Mouse (Mus musculus): ENCODE data around the gene Capn15. TPM values are rescaled to one million over a fixed set of nuclear protein-coding genes. Genes with fewer than 3 reads are reported as not detected.

The Capn15 gene
- total and polyA plus RNA-seq, 3 experiments = 5.6 to 16.2 TPM; not detected in 1

DNA sequence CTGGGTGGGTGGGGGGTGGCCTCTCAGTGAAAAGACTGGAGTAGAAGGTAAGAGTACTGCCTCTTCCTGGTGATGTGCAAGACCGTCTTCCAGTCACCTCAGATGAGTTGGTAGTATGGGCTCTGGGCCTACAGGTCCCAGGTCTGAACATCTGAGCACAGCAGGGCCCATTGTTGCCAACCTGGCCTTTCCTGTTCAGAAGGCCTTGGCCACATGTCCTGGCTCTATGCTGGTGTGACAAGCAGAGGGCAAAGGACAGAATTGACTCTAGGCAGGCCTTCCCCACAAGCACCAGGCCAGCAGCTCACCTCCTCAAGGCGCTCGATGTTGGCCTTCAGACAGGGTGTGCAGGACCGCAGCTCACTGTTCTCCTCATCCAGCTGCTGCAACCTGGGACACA lies 6.7 kb upstream of the Capn15 start:
- DNase-seq (ENCODE audit: low read depth, low spot score) = no peak
- Histone ChIP-seq H3K79me2 (ENCODE audit: control insufficient read depth, insufficient read depth, low read length, poor library complexity) (no peaks in the 10 kb centered on the region), H3K27me3 (ENCODE audit: control insufficient read depth in 1 of 2, insufficient read depth in 2 of 2, low read length in 2 of 2) (no peaks in the 10 kb centered on the region), H3K36me3 (ENCODE audit: control insufficient read depth in 1 of 2, insufficient read depth in 2 of 2, low read length in 2 of 2) (peaks cover 0 to 2% of the 10 kb centered on the region in 2 experiments; a peak in 1 of 4 replicates), H3K9ac (ENCODE audit: control insufficient read depth, low read depth, low read length, poor library complexity, severe bottlenecking) (no peak overlapping the region), H3K4me3 (ENCODE audit: control insufficient read depth in 1 of 2, insufficient read depth in 1 of 2, low read depth in 2 of 2, low read length in 2 of 2) (no peak overlapping the region), H3K27ac (ENCODE audit: control insufficient read depth, low read depth, low read length) (no peak overlapping the region), H3K4me1 (ENCODE audit: control insufficient read depth in 1 of 2, insufficient read depth in 2 of 2, low read length in 2 of 2) (peaks cover 2 to 12% of the 10 kb centered on the region in 2 experiments; a peak in 2 of 4 replicates), H3K9me3 (replicated peaks; ENCODE audit: insufficient read depth, low read length) (no peaks in the 10 kb centered on the region)
- TF ChIP-seq KAT2A (conservative IDR thresholded peaks at IDR 0.05; ENCODE audit: low read depth, low read length) (no peak), SIN3A (IDR thresholded peaks at IDR 0.05; ENCODE audit: low read length) (no peak), NELFE (IDR thresholded peaks at IDR 0.05; ENCODE audit: low read depth, low read length) (no peak), ELF1 (IDR thresholded peaks at IDR 0.05; ENCODE audit: low read depth, low read length) (no peak), ZMIZ1 (IDR thresholded peaks at IDR 0.05; ENCODE audit: low read depth, low read length) (no peak), POLR2AphosphoS2 (IDR thresholded peaks at IDR 0.05; ENCODE audit: low read length) (no peak), MYC (IDR thresholded peaks at IDR 0.05; ENCODE audit: low read depth, low read length) (no peak), ZNF384 (IDR thresholded peaks at IDR 0.05; ENCODE audit: low read depth, low read length) (no peak), JUND (IDR thresholded peaks at IDR 0.05; ENCODE audit: low read depth, low read length) (no peak), GABPA (IDR thresholded peaks at IDR 0.05; ENCODE audit: low read depth, low read length) (no peak), POLR2AphosphoS5 (IDR thresholded peaks at IDR 0.05; ENCODE audit: borderline replicate concordance, low read depth, low read length) (no peak), UBTF (IDR thresholded peaks at IDR 0.05; ENCODE audit: borderline replicate concordance, insufficient read depth, low read depth, low read length) (no peak), RAD21 (IDR thresholded peaks at IDR 0.05; ENCODE audit: low read depth, low read length) (no peak), USF1 (IDR thresholded peaks at IDR 0.05; ENCODE audit: low read depth, low read length) (no peak), MAFK (IDR thresholded peaks at IDR 0.05; ENCODE audit: borderline replicate concordance, low read depth, low read length) (no peak), MEF2A (IDR thresholded peaks at IDR 0.05; ENCODE audit: extremely low read depth, insufficient replicate concordance, low read depth, low read length, poor library complexity, severe bottlenecking) (no peak), CHD1 (IDR thresholded peaks at IDR 0.05; ENCODE audit: low read depth, low read length) (no peak), MAZ (IDR thresholded peaks at IDR 0.05; ENCODE audit: low read depth, low read length) (no peak), ZKSCAN1 (IDR thresholded peaks at IDR 0.05; ENCODE audit: low read depth, low read length) (no peak)

DNA sequence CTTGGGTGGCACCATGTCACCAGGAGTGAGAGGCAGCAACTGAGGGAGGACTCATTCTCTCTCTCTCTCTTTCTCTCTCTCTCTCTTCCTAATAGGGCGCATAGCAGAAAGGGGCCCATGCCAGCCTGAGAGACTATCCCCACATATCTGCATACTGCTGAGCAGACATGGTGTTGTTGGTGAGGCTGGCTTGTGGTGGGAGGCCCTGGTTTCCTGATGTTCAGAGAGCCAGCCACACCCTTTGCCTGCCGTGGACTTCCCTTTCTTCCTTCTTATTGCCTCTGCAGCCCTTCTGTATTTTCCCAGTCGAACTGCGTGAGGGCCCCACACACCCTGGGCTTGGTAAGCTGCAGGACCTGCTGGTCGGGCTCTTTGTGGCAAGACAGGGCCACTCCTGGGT lies 4.7 kb upstream of the Capn15 start:
- Histone ChIP-seq H3K9ac (ENCODE audit: control insufficient read depth, low read depth, low read length, poor library complexity, severe bottlenecking) (no peak overlapping the region), H3K36me3 (ENCODE audit: control insufficient read depth in 1 of 2, insufficient read depth in 2 of 2, low read length in 2 of 2) (peaks cover 0 to 2% of the 10 kb centered on the region in 2 experiments; a peak in 1 of 4 replicates), H3K27me3 (ENCODE audit: control insufficient read depth in 1 of 2, insufficient read depth in 2 of 2, low read length in 2 of 2) (no peaks in the 10 kb centered on the region), H3K4me3 (ENCODE audit: control insufficient read depth in 1 of 2, insufficient read depth in 1 of 2, low read depth in 2 of 2, low read length in 2 of 2) (no peak overlapping the region), H3K4me1 (ENCODE audit: control insufficient read depth in 1 of 2, insufficient read depth in 2 of 2, low read length in 2 of 2) (peaks cover 2 to 12% of the 10 kb centered on the region in 2 experiments; a peak in 2 of 4 replicates), H3K27ac (ENCODE audit: control insufficient read depth, low read depth, low read length) (no peak overlapping the region; the same call in 1 of the 2 replicates), H3K9me3 (replicated peaks; ENCODE audit: insufficient read depth, low read length) (no peaks in the 10 kb centered on the region), H3K79me2 (ENCODE audit: control insufficient read depth, insufficient read depth, low read length, poor library complexity) (peaks cover 1% of the 10 kb centered on the region; the same call in 1 of the 2 replicates)
- DNase-seq (ENCODE audit: low read depth, low spot score) = peak; percentile 68
- TF ChIP-seq TAL1 (IDR thresholded peaks at IDR 0.05; ENCODE audit: low read length) = peak; percentile 5; the same call in 1 of the 2 replicates
- no peak for TF ChIP-seq SIN3A (IDR thresholded peaks at IDR 0.05; ENCODE audit: low read length)

Data from MEL (cell line).